Mouse (Mus musculus) heart, embryonic 16.5 days (tissue): Measurements from ENCODE around the gene Dscam. TPM values are rescaled to one million over a fixed set of nuclear protein-coding genes. Genes with fewer than 3 reads are reported as not detected.

Source experiments
- ATAC-seq: fragments of 200-750 bp; cut with Nextera tagmentation; replicated peaks from 2 replicates; pipeline ENCODE4 v1.8.0; 2017; ENCODE audit warnings: moderate number of reproducible peaks; ENCODE audit not compliant: insufficient read depth, low FRiP score; ENCODE audit errors: extremely low read depth
- H3K27ac ChIP-seq: fragments of 300-500 bp; sonication (generic); 2 replicates; pipeline ENCODE4 v1.5.1; 2014; ENCODE audit warnings: mild to moderate bottlenecking, low read length, control low read depth, moderate library complexity
- H3K27me3 ChIP-seq: fragments of 300-500 bp; sonication (generic); 2 replicates; pipeline ENCODE4 v1.6.1; 2014; ENCODE audit warnings: low read length, mixed read lengths; ENCODE audit not compliant: control insufficient read depth, insufficient read depth
- H3K36me3 ChIP-seq: fragments of 300-500 bp; sonication (generic); 2 replicates; pipeline ENCODE4 v1.6.1; 2014; ENCODE audit not compliant: control insufficient read depth, insufficient read depth
- H3K4me1 ChIP-seq: fragments of 300-500 bp; sonication (generic); 2 replicates; pipeline ENCODE4 v1.6.1; 2014; ENCODE audit warnings: low read length, mixed read lengths; ENCODE audit not compliant: control insufficient read depth, insufficient read depth
- H3K4me2 ChIP-seq: fragments of 300-500 bp; sonication (generic); 2 replicates; pipeline ENCODE4 v1.6.1; 2014; ENCODE audit warnings: low read depth, mild to moderate bottlenecking, control low read depth, low read length
- H3K4me3 ChIP-seq: fragments of 300-500 bp; sonication (generic); 2 replicates; pipeline ENCODE4 v1.5.1; 2014; ENCODE audit warnings: mild to moderate bottlenecking, control low read depth, low read length
- H3K9ac ChIP-seq: fragments of 300-500 bp; sonication (generic); 2 replicates; pipeline ENCODE4 v1.6.1; 2014; ENCODE audit warnings: low read length, control low read depth
- H3K9me3 ChIP-seq: fragments of 300-500 bp; sonication (generic); replicated peaks from 2 replicates; pipeline ENCODE4 v1.6.1; 2016; ENCODE audit warnings: low read length; ENCODE audit not compliant: control insufficient read depth
- WGBS: fragments of 180-500 bp; shearing (Covaris S2); extraction: QIAGEN DNeasy Blood & Tissue Kit; methylation state at CpG from one replicate; pipeline ENCODE4 v1.1.7; 2014; 5-methylcytosine and 5-hydroxymethylcytosine counted together
- polyA plus RNA-seq: library from polyadenylated mRNA; unstranded; fragments of >200 nt; fragmentation: Nextera tagmentation; extraction: Ambion mirVana; gene quantifications from 2 replicates; pipeline ENCODE4 v1.2.1, GENCODE M21; 2015

The Dscam gene
- polyA plus RNA-seq, 1 experiment from 2014 or later = not detected

DNA sequence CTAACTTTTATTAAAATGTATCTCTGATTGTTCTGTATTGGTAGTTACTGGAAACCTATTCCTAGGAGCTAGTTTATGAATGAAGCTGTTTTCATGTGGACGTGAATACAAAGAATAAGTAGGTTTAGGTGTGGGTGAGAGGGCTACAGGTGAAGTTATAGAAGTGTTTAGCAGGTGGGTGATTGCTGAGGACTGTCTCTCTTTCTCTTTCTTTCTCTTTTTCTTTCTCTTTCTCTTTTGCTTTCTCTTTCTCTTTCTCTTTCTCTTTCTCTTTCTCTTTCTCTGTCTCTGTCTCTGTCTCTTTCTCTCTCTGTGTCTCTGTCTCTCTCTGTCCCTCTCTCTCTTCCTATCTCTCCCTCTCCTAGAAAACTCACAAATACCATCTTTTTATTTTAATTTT is 20.1 kb upstream of the Dscam start:
- H3K9me3 ChIP-seq = peaks cover 3% of the 10 kb centered on the region
- no peak overlapping the region for H3K4me3 ChIP-seq
- ATAC-seq = no peak
- no peak overlapping the region for H3K27ac ChIP-seq
- no peak overlapping the region for H3K9ac ChIP-seq
- no peak overlapping the region for H3K4me2 ChIP-seq
- H3K27me3 ChIP-seq = no peaks in the 10 kb centered on the region
- H3K36me3 ChIP-seq = no peaks in the 10 kb centered on the region
- H3K4me1 ChIP-seq = no peaks in the 10 kb centered on the region
- 69% methylated on average over 1 of the region's 1 CpGs for WGBS

DNA sequence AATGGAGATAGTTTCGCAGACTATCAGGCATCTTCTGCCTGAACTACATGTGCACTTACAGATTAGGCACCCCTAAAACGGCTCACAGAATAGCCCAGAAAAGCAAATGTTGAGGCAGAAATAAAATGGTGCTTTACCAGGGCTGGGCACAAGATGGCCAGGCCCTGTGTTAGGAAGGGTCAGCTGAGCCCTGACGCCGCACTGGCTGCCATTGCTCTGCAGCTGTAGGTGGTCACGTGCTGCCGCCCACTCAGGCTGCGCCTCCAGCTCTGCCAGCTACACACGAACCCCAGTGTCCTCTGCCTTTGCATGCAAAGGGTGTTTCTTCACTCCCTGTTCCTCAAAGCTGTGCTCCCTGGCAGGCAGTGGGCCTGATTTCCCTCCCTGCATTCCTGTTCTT is 948 bp upstream of the Dscam start:
- H3K4me1 ChIP-seq = peaks cover 3% of the 10 kb centered on the region
- no peaks in the 10 kb centered on the region for H3K9me3 ChIP-seq
- no peak overlapping the region for H3K4me3 ChIP-seq
- H3K9ac ChIP-seq = no peak overlapping the region
- no peak overlapping the region for H3K27ac ChIP-seq
- WGBS = 55% methylated on average over 8 of the region's 8 CpGs
- H3K36me3 ChIP-seq = no peaks in the 10 kb centered on the region
- peaks cover 53% of the 10 kb centered on the region for H3K27me3 ChIP-seq
- no peak for ATAC-seq
- no peak overlapping the region for H3K4me2 ChIP-seq

DNA sequence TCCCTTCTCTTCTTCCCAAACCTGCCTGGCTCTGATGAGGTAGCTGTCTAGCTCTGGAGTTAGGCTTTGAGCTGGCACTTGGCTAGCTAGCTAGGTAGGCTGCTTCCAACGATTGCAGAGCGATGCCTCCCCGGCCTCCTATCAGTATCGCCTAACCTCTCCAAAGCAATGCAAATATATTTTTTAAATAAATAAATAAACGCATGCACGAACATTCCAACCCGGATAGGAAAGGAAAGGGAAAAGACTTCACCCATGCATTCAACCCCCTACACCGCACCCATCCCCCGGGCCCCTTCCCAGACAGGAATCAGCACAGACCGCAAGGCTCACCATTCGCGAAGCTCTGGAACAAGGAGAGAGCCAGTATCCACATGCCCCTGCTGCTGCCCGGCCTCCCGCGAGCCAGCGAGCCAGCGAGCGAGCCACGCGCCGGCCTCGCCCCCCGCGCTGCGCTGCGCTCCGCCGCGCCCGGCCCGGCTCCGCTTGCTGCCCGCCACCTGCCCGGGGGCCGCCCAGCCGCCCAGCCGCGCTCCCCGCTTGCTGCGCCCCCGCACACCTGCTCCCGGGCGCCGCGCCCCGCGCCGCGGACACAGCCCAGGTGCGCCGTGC is 545 bp downstream of the Dscam start:
- WGBS = 1% methylated on average over 38 of the region's 51 CpGs
- peak overlapping the region; percentile 57 for H3K4me3 ChIP-seq
- H3K27me3 ChIP-seq = peaks cover 58% of the 10 kb centered on the region
- no peaks in the 10 kb centered on the region for H3K36me3 ChIP-seq
- no peak for ATAC-seq
- H3K4me2 ChIP-seq = peak overlapping the region; percentile 87
- no peaks in the 10 kb centered on the region for H3K9me3 ChIP-seq
- H3K27ac ChIP-seq = no peak overlapping the region
- H3K9ac ChIP-seq = no peak overlapping the region
- H3K4me1 ChIP-seq = peaks cover 7% of the 10 kb centered on the region

DNA sequence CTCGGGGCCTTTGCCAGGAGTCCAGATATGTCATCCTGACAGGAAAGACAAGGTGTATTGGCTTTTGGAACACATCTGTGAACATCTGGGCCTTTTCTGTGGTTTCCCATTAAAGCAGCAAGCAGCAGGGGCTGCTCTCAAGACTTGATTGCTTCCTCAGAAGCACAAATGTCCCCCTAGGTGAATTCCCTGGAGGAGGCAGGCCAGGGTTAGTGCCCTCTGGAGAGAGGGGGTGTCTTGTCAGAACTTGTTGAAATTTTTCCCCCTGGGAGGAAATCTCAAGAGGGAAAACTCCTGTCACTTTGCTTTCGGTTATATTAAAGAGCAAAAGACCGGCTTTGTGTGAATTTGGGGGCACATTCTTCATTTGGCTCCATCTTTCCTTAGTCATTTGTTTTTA is 1.9 kb downstream of the Dscam start:
- ATAC-seq = no peak
- no peaks in the 10 kb centered on the region for H3K36me3 ChIP-seq
- peaks cover 62% of the 10 kb centered on the region for H3K27me3 ChIP-seq
- no peak overlapping the region for H3K9ac ChIP-seq
- peaks cover 7% of the 10 kb centered on the region for H3K4me1 ChIP-seq
- no peak overlapping the region for H3K4me3 ChIP-seq
- no peaks in the 10 kb centered on the region for H3K9me3 ChIP-seq
- H3K4me2 ChIP-seq = no peak overlapping the region
- no peak overlapping the region for H3K27ac ChIP-seq
- 57% methylated on average over 3 of the region's 3 CpGs for WGBS

DNA sequence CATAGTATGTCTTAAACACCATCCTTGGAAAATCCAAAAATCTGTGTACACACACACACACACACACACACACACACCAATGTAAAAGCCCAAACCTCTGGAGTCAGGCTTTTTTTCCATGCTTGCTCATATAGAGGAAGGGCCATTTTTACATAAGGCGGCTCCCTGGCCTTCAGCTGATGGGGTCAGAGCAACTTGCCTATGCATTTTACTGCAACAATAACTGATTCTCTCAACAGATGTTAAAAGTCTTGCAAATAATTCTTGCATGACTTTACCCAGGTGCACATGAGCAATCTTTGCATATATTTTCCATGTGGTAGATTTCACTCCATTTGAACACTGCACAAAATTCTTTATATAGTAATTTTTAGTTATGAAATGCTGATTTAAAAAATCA is 2.5 kb downstream of the Dscam start:
- 93% methylated on average over 1 of the region's 1 CpGs for WGBS
- Histone ChIP-seq H3K4me1 (peaks cover 7% of the 10 kb centered on the region), H3K4me2 (no peak overlapping the region), H3K27ac (no peak overlapping the region), H3K27me3 (peaks cover 59% of the 10 kb centered on the region), H3K9ac (no peak overlapping the region), H3K36me3 (no peaks in the 10 kb centered on the region), H3K4me3 (no peak overlapping the region), H3K9me3 (no peaks in the 10 kb centered on the region)
- ATAC-seq = no peak

DNA sequence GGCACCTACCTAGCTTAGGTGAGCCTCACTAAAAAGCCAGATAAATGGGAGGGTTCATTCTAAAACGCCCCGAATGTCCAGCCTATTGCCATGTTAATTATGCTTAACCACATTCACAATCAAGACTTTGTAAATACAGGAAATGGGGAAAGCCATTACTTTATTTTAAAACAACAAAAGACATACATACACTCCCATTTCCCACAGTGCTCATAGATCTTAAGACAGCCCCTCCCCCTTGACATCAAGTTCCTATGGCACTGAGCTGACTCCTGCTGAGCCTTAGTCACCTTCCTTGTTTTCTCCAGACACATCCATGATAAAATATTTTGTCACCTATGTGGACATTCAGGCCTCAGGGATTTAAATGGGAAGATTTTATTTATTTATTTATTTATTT is 4.4 kb downstream of the Dscam start:
- Histone ChIP-seq H3K4me2 (peak overlapping the region; percentile 88), H3K36me3 (no peaks in the 10 kb centered on the region), H3K9ac (no peak overlapping the region), H3K27me3 (peaks cover 46% of the 10 kb centered on the region), H3K27ac (no peak overlapping the region), H3K9me3 (no peaks in the 10 kb centered on the region), H3K4me3 (no peak overlapping the region), H3K4me1 (peaks cover 7% of the 10 kb centered on the region)
- 57% methylated on average over 2 of the region's 2 CpGs for WGBS
- no peak for ATAC-seq

DNA sequence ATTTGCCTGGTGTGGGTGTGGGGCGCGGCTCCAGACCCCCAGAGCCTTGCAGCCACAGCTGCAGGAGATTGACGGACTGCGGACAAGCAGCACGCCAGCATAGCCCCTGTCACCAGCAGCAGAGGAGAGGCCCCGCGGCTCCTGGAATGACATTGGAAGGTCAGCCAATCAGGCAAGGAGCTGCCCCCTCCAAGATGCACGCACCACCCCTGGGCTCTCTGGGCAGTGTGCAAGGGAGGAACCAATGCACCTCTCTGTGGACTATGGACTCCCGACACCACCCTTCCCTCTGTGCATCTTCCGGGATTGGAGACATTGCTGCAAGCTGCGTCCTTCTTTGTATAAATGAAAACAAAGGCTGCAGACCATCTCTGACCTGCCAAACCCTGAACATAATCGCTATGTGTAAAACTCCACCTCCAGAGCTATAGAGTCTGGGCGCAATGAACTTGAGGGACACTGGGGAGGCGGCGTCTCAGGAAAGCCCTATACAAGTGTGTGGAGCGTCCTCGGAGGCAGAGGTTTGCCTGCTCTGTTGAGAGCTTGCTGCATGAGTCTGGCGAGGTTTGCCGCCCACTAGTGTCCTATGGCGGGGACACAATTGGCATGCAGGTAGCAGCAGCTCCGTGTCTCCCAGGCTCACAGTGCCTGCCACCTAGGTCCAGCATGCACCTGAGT is 5.0 kb downstream of the Dscam start:
- 1% methylated on average over 21 of the region's 21 CpGs for WGBS
- Histone ChIP-seq H3K27ac (no peak overlapping the region), H3K9ac (peak overlapping the region; percentile 55), H3K4me1 (peaks cover 7% of the 10 kb centered on the region), H3K4me3 (peak overlapping the region; percentile 55), H3K36me3 (no peaks in the 10 kb centered on the region), H3K27me3 (peaks cover 40% of the 10 kb centered on the region), H3K4me2 (peak overlapping the region; percentile 88), H3K9me3 (no peaks in the 10 kb centered on the region)
- peak; percentile 81 for ATAC-seq

DNA sequence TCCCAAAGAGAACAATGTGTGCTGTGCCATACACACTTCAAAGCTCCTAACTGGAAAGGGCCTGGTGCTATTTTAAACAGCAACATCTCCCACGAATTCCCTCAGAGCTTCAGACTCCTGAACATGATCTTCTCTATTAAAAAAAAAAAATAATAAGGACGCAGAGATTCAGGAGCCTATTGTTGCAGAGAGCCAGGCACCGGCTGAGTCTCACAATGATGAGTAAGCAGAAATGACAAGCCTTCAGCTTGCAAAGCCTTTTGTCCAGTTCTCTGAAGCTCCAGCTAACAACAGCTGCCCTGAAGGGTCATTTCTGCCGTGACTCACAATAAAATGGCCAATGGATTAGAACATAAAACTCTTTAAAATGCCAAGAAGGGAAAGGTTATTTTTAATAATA is 12.3 kb downstream of the Dscam start:
- no peaks in the 10 kb centered on the region for H3K4me1 ChIP-seq
- H3K27me3 ChIP-seq = 0 out of 2 replicates have a peak, but pooled peaks cover 3% of the 10 kb centered on the region
- no peak overlapping the region for H3K9ac ChIP-seq
- no peak overlapping the region for H3K4me3 ChIP-seq
- H3K9me3 ChIP-seq = no peaks in the 10 kb centered on the region
- 60% methylated on average over 4 of the region's 4 CpGs for WGBS
- no peak overlapping the region for H3K27ac ChIP-seq
- no peaks in the 10 kb centered on the region for H3K36me3 ChIP-seq
- no peak for ATAC-seq
- no peak overlapping the region for H3K4me2 ChIP-seq

DNA sequence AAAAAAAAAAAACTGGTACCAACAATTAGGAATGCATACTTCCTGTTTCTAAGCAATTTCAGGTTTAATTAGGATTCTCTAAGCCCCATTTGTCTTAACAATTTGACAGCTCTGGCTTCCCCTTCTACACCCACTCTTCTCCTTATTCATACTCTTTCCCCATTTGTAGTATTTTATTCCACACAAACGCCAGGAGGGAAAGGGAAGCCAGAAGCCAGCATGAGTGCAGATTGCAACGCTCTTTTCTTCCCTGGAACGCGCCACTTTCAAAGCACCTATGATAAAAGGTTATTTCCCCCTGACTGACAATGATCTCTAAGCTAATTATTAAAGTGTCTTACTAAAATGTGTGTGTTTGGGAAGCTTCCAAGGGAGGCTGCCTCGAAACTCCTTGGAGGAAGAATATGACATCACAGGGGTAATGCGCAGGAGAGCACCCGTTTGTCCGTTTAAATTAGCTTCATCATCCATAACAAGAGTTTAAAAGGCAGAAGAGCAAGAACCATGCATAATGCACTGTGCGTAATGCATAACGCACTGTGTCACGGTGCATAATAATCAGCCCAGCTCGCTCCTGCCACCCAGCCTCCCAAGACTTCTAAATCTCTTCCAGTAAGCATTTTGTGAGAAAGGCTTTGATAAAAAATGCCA is 25.9 kb downstream of the Dscam start:
- H3K27me3 ChIP-seq = no peaks in the 10 kb centered on the region
- ATAC-seq = no peak
- WGBS = 76% methylated on average over 12 of the region's 12 CpGs

More for the DNA sequence above, 25.9 kb downstream of the Dscam start:
- Histone ChIP-seq H3K4me1 (no peaks in the 10 kb centered on the region), H3K4me2 (no peak overlapping the region), H3K27ac (no peak overlapping the region), H3K9me3 (no peaks in the 10 kb centered on the region), H3K4me3 (no peak overlapping the region), H3K36me3 (no peaks in the 10 kb centered on the region), H3K9ac (no peak overlapping the region)
